Mouse (Mus musculus) heart, embryonic 13.5 days (tissue): ENCODE results near the gene Hsf2bp. TPM values are rescaled to one million over a fixed set of nuclear protein-coding genes. Genes with fewer than 3 reads are reported as not detected.

Source experiments
- ATAC-seq: fragments of 200-750 bp; cut with Nextera tagmentation; 2 replicates; pipeline ENCODE4 v1.8.0; 2017; ENCODE audit warnings: moderate TSS enrichment; ENCODE audit not compliant: insufficient number of reproducible peaks, low FRiP score, low TSS enrichment; ENCODE audit errors: extremely low read depth
- H3K27ac ChIP-seq: fragments of 300-500 bp; sonication (generic); replicated peaks from 2 replicates; pipeline ENCODE4 v1.5.1; 2015; ENCODE audit warnings: moderate library complexity, mild to moderate bottlenecking, inconsistent platforms
- H3K27me3 ChIP-seq: fragments of 300-500 bp; sonication (generic); replicated peaks from 2 replicates; pipeline ENCODE4 v1.6.1; 2015; ENCODE audit warnings: mild to moderate bottlenecking, inconsistent platforms
- H3K36me3 ChIP-seq: fragments of 300-500 bp; sonication (generic); 2 replicates; pipeline ENCODE4 v1.6.1; 2015; ENCODE audit warnings: mild to moderate bottlenecking, inconsistent platforms
- H3K4me1 ChIP-seq: fragments of 300-500 bp; sonication (generic); 2 replicates; pipeline ENCODE4 v1.6.1; 2015; ENCODE audit warnings: inconsistent platforms
- H3K4me2 ChIP-seq: fragments of 300-500 bp; sonication (generic); 2 replicates; pipeline ENCODE4 v1.6.1; 2015; ENCODE audit warnings: inconsistent platforms, mild to moderate bottlenecking, moderate library complexity
- H3K4me3 ChIP-seq: fragments of 300-500 bp; sonication (generic); 2 replicates; pipeline ENCODE4 v1.5.1; 2015; ENCODE audit warnings: moderate library complexity, mild to moderate bottlenecking, inconsistent platforms
- H3K9ac ChIP-seq: fragments of 300-500 bp; sonication (generic); 2 replicates; pipeline ENCODE4 v1.6.1; 2015; ENCODE audit warnings: inconsistent platforms, mild to moderate bottlenecking, moderate library complexity
- H3K9me3 ChIP-seq: fragments of 300-500 bp; sonication (generic); 2 replicates; pipeline ENCODE4 v1.6.1; 2016; ENCODE audit warnings: inconsistent platforms
- WGBS: fragments of 180-500 bp; shearing (Covaris S2); methylation state at CpG from one replicate; pipeline ENCODE4 v1.1.7; 2015; ENCODE audit warnings: mixed read lengths; 5-methylcytosine and 5-hydroxymethylcytosine counted together
- polyA plus RNA-seq: library from polyadenylated mRNA; unstranded; fragments of >200 nt; fragmentation: Nextera tagmentation; extraction: Ambion mirVana; gene quantifications from 2 replicates; pipeline ENCODE4 v1.2.1, GENCODE M21; 2015

The Hsf2bp gene
- polyA plus RNA-seq, 1 experiment from 2014 or later, result 0.41 TPM

DNA sequence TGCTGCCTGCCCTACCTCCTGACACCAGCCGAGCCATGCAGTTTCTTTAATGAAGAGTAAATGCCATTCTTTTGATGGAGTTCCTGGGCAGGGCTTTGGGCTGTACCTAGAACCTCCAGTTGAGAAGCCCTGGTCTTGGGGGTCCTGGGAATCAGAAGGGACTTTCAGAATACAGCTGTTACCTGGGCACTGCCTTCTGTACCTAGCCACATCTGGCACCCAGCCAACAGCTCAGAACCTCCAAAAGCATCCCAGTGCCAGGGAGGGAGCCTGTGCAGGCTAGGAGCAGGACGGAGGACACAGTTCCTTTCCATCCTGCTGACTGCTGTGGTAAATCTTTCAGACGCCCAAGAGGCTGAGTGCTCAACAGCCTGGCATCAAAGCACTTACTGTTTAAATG lies 100.3 kb downstream of the Hsf2bp start:
- WGBS, result 76% methylated on average over 3 of the region's 3 CpGs
- Histone ChIP-seq H3K4me2 (no peak overlapping the region), H3K27ac (no peak overlapping the region), H3K9me3 (no peaks in the 10 kb centered on the region), H3K36me3 (no peaks in the 10 kb centered on the region), H3K4me3 (no peak overlapping the region), H3K27me3 (no peaks in the 10 kb centered on the region), H3K9ac (no peak overlapping the region), H3K4me1 (peaks cover 59% of the 10 kb centered on the region)
- ATAC-seq, result no peak

- H3K4me3 ChIP-seq, result no peak overlapping the region
- H3K36me3 ChIP-seq, result no peaks in the 10 kb centered on the region
- H3K4me2 ChIP-seq, result no peak overlapping the region
- H3K27me3 ChIP-seq, result no peaks in the 10 kb centered on the region
- peaks cover 59% of the 10 kb centered on the region for H3K4me1 ChIP-seq
- H3K9ac ChIP-seq, result no peak overlapping the region
- H3K9me3 ChIP-seq, result no peaks in the 10 kb centered on the region
- WGBS, result 77% methylated on average over 6 of the region's 6 CpGs
- no peak overlapping the region for H3K27ac ChIP-seq
- no peak for ATAC-seq
These were observed 100.9 kb downstream of the Hsf2bp start for GRCm38 (mm10) chr17:31935091-31935830.

DNA sequence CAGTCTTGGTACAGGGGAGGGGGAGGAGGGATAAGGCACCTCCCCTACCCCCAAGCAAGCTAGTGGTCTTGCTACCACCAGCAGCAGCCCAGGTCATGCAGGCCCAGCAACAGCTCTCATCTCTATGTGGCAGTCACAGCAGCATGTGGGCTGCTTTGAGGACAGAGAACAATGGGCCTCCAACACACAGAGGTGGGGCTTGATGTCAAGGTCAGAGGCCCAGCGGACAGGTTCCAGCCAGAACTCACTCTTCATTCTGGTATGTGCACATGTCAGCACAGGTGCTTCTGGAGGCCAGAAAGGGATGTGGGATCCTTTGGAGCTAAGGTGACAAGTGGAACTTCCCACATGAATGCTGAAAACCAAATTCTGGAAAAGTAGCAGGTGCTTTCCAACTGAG lies 102.2 kb downstream of the Hsf2bp start:
- H3K27me3 ChIP-seq, result no peaks in the 10 kb centered on the region
- no peak overlapping the region for H3K4me2 ChIP-seq
- H3K36me3 ChIP-seq, result no peaks in the 10 kb centered on the region
- 61% methylated on average over 1 of the region's 1 CpGs for WGBS
- no peak overlapping the region for H3K27ac ChIP-seq
- H3K4me3 ChIP-seq, result no peak overlapping the region
- no peaks in the 10 kb centered on the region for H3K9me3 ChIP-seq
- no peak for ATAC-seq
- peaks cover 62% of the 10 kb centered on the region for H3K4me1 ChIP-seq
- H3K9ac ChIP-seq, result no peak overlapping the region

GRCm38 (mm10) chr17:31931499-31931898 lies 104.7 kb downstream of the Hsf2bp start:
- Histone ChIP-seq H3K27ac (peak overlapping the region; percentile 75), H3K36me3 (no peaks in the 10 kb centered on the region), H3K9me3 (no peaks in the 10 kb centered on the region), H3K4me3 (no peak overlapping the region), H3K9ac (peak overlapping the region; percentile 65), H3K27me3 (no peaks in the 10 kb centered on the region), H3K4me1 (peaks cover 46% of the 10 kb centered on the region), H3K4me2 (no peak overlapping the region)
- 0 out of 2 replicates have a peak, but pooled peaks have one; percentile 2 for ATAC-seq
- 39% methylated on average over 7 of the region's 7 CpGs for WGBS

DNA sequence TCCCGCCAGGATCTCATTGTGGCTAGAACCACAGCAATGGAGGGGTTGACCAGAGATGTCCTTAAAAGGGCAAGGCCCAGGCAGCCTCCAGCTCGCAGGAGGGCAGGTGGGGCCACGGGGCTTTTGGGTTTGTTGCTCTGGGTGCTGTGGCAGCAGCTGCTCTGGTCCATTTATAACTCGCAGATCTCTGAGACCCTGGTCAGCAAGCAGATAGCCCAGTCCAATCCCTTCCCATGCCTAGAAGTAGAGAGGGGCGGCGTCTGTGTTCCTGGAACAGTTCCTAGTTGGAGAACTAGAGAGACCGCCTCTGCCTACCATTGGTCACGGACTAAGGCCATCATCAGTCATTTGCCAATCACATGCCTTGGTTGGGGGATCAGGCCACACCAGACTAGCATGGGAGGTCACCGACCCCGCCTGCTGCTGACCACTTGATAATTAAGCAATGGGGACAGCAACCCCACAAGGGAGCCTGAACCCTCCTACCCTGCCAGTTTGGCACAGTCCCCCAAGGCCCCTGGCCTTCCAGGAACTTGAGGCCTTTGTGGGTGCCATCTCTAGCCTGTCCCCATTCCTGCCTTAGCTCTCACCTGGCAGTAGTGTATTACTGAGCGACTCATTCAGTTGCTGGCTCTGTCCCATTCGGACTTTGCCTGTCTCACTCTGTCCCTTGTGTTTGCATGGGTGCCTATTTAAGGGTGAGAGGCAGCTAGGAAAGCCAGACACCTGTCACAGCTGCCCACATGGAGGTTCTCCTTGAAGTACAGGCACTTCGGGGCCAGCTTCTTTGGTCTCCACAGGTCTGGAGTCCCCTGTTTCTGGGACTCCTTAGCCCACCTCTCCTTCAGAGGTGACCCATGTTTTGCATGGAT lies 106.1 kb downstream of the Hsf2bp start:
- H3K9ac ChIP-seq, result peak overlapping the region; percentile 33; the same call in 1 of the 2 replicates
- peak overlapping the region; percentile 73 for H3K27ac ChIP-seq
- H3K9me3 ChIP-seq, result no peaks in the 10 kb centered on the region
- peak; percentile 44; the same call in 1 of the 2 replicates for ATAC-seq
- H3K36me3 ChIP-seq, result no peaks in the 10 kb centered on the region
- WGBS, result 46% methylated on average over 13 of the region's 13 CpGs
- H3K4me1 ChIP-seq, result peaks cover 44% of the 10 kb centered on the region
- H3K4me3 ChIP-seq, result no peak overlapping the region
- 0 out of 2 replicates have a peak overlapping the region, but pooled peaks have one; percentile 27 for H3K4me2 ChIP-seq
- H3K27me3 ChIP-seq, result no peaks in the 10 kb centered on the region

DNA sequence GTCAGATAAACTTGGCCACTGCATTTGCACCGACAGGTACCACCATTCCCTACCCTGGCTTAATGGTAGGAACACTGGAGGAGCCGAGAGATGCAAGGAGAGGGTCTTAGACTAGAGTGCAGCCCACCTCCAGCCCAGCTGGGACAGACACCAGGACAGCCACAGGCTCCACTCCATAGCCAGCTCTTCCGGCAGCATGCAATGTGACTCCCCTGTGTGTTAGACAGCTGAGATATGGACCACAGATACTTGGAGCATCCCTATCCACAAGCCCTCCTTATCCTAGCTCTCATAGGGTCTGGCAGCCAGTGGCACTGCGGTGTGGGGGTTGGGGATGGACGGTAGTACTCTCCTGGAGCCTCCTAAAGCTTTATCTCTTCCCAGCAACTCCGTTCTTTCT lies 107.1 kb downstream of the Hsf2bp start:
- Histone ChIP-seq H3K27ac (peak overlapping the region; percentile 73; the same call in 1 of the 2 replicates), H3K4me2 (no peak overlapping the region), H3K27me3 (no peaks in the 10 kb centered on the region), H3K4me1 (peaks cover 44% of the 10 kb centered on the region), H3K36me3 (no peaks in the 10 kb centered on the region), H3K9ac (0 out of 2 replicates have a peak overlapping the region, but pooled peaks have one; percentile 33), H3K9me3 (no peaks in the 10 kb centered on the region), H3K4me3 (no peak overlapping the region)
- WGBS, result 49% methylated on average over 6 of the region's 6 CpGs
- no peak for ATAC-seq

- 79% methylated on average over 10 of the region's 10 CpGs for WGBS
- no peak for ATAC-seq
These were observed 108.1 kb downstream of the Hsf2bp start for GRCm38 (mm10) chr17:31927895-31928626.

GRCm38 (mm10) chr17:31924229-31924628 lies 111.9 kb downstream of the Hsf2bp start:
- H3K27me3 ChIP-seq, result no peaks in the 10 kb centered on the region
- no peak overlapping the region for H3K27ac ChIP-seq
- no peak for ATAC-seq
- no peak overlapping the region for H3K9ac ChIP-seq
- 73% methylated on average over 4 of the region's 4 CpGs for WGBS
- no peaks in the 10 kb centered on the region for H3K36me3 ChIP-seq
- no peak overlapping the region for H3K4me2 ChIP-seq
- H3K9me3 ChIP-seq, result no peaks in the 10 kb centered on the region
- peaks cover 26% of the 10 kb centered on the region for H3K4me1 ChIP-seq
- no peak overlapping the region for H3K4me3 ChIP-seq

More at GRCm38 (mm10) chr17:31927895-31928626, 108.1 kb downstream of the Hsf2bp start:
- no peak overlapping the region for H3K9ac ChIP-seq
- H3K36me3 ChIP-seq, result no peaks in the 10 kb centered on the region
- H3K9me3 ChIP-seq, result no peaks in the 10 kb centered on the region
- no peak overlapping the region for H3K4me2 ChIP-seq
- no peak overlapping the region for H3K4me3 ChIP-seq
- H3K4me1 ChIP-seq, result peaks cover 38% of the 10 kb centered on the region
- no peak overlapping the region for H3K27ac ChIP-seq
- no peaks in the 10 kb centered on the region for H3K27me3 ChIP-seq

- Histone ChIP-seq H3K9me3 (no peaks in the 10 kb centered on the region), H3K27me3 (no peaks in the 10 kb centered on the region), H3K36me3 (no peaks in the 10 kb centered on the region), H3K27ac (no peak overlapping the region), H3K9ac (no peak overlapping the region), H3K4me2 (no peak overlapping the region), H3K4me3 (no peak overlapping the region), H3K4me1 (peaks cover 21% of the 10 kb centered on the region)
- WGBS, result 75% methylated on average over 7 of the region's 7 CpGs
- no peak for ATAC-seq
These were observed 112.7 kb downstream of the Hsf2bp start for GRCm38 (mm10) chr17:31923310-31923970.

DNA sequence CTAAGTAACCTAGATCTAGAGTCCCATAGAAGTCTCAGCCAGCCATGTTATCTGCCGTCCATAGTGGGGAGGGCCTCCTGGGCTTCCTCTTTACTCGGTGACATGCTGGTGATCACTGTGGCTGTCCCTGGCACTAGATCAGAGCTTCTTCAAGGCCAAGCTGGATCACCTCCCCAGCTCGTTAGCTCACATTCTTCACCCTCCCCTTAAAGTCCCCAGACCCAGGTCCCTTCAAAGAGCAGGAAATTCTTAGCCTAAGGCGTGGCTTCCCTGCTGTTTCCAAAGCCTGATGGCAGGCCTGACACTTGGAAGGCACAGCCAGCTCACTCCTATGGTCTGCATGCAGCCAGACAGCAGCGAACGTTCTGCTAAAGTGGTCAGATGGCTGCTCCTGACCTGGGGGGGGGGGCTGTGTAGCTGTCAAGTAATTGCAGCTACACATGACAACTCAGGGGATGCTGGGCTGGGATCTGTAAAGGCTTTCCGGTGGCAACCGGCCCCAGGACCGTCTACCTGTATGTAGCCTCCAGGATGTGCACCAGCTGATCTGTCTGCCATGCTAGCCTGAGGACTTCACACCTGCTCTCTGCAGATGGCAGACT lies 115.5 kb downstream of the Hsf2bp start:
- ATAC-seq, result no peak
- Histone ChIP-seq H3K27ac (peak overlapping the region; percentile 29; the same call in 1 of the 2 replicates), H3K27me3 (no peaks in the 10 kb centered on the region), H3K36me3 (no peaks in the 10 kb centered on the region), H3K9ac (peak overlapping the region; percentile 6; the same call in 1 of the 2 replicates), H3K9me3 (no peaks in the 10 kb centered on the region), H3K4me3 (no peak overlapping the region), H3K4me1 (peaks cover 32% of the 10 kb centered on the region), H3K4me2 (no peak overlapping the region)
- 33% methylated on average over 9 of the region's 9 CpGs for WGBS
